Mouse (Mus musculus) lung, adult 2 months (tissue): ENCODE data around the gene Nub1.

Experiments used
- CTCF ChIP-seq: fragments of 200-500 bp; IDR thresholded peaks from 2 replicates; pipeline ENCODE4 v1.5.1; 2011; ENCODE audit warnings: mild to moderate bottlenecking, low read length, control low read depth; ENCODE audit not compliant: insufficient read depth
- POLR2A ChIP-seq: fragments of 200-500 bp; IDR thresholded peaks from 2 replicates; pipeline ENCODE4 v1.6.1; 2011; ENCODE audit warnings: low read depth, mild to moderate bottlenecking, control low read depth, low read length, borderline replicate concordance; ENCODE audit errors: extremely low read depth

- TF ChIP-seq POLR2A (no peak), CTCF (no peak)
These were observed 48.3 kb upstream of the Nub1 start for GRCm38 (mm10) chr5:24636987-24637386.
